Mouse (Mus musculus) heart, postnatal 4 days (tissue): ENCODE results near the gene Syt8. TPM values are rescaled to one million over a fixed set of nuclear protein-coding genes. Genes with fewer than 3 reads are reported as not detected.

Experiments used
- DNase-seq: peaks from one replicate; pipeline ENCODE4 v3.0.0; 2021
- total RNA-seq, 2 experiments: library from RNA; stranded (reverse); gene quantifications; 2 replicates each; pipeline ENCODE4 v1.2.3; 2021

Gene Syt8
- total RNA-seq, 2 experiments from 2014 or later = not detected

GRCm38 (mm10) chr7:142476795-142477452 lies 42.3 kb downstream of the Syt8 start:
- DNase-seq = peak; percentile 46

- DNase-seq = no peak
Measured at GRCm38 (mm10) chr7:142478001-142478400, 43.4 kb downstream of the Syt8 start.

- DNase-seq = peak; percentile 17
Measured at GRCm38 (mm10) chr7:142478574-142478973, 43.9 kb downstream of the Syt8 start.

GRCm38 (mm10) chr7:142479307-142479706 lies 44.7 kb downstream of the Syt8 start:
- DNase-seq = no peak

- peak; percentile 7 for DNase-seq
Measured at GRCm38 (mm10) chr7:142479886-142480285, 45.2 kb downstream of the Syt8 start.

- DNase-seq = peak; percentile 17
Measured at GRCm38 (mm10) chr7:142480661-142481060, 46.0 kb downstream of the Syt8 start.

- DNase-seq = peak; percentile 89
Measured at GRCm38 (mm10) chr7:142481186-142481567, 46.5 kb downstream of the Syt8 start.

- peak; percentile 86 for DNase-seq
Measured at GRCm38 (mm10) chr7:142481568-142482255, 47.1 kb downstream of the Syt8 start.

GRCm38 (mm10) chr7:142482256-142482609 lies 47.6 kb downstream of the Syt8 start:
- DNase-seq = peak; percentile 73

GRCm38 (mm10) chr7:142483136-142483535 lies 48.5 kb downstream of the Syt8 start:
- peak; percentile 68 for DNase-seq

GRCm38 (mm10) chr7:142484780-142485179 lies 50.1 kb downstream of the Syt8 start:
- DNase-seq = peak; percentile 70

- no peak for DNase-seq
Measured at GRCm38 (mm10) chr7:142486751-142487162, 52.1 kb downstream of the Syt8 start.

GRCm38 (mm10) chr7:142487341-142487859 lies 52.8 kb downstream of the Syt8 start:
- DNase-seq = peak; percentile 70

GRCm38 (mm10) chr7:142488053-142488452 lies 53.4 kb downstream of the Syt8 start:
- DNase-seq = no peak

Other genes starting within 250 kb of the Syt8 start
- gene Gm10153, start 244.5 kb upstream of the Syt8 start, total RNA-seq = not detected
- not detected for gene Krtap5-3, start 233.5 kb upstream of the Syt8 start, total RNA-seq
- gene Gm7579, start 223.0 kb upstream of the Syt8 start, total RNA-seq = not detected
- not detected for gene Krtap5-5, start 204.9 kb upstream of the Syt8 start, total RNA-seq
- gene Gm40460, start 193.8 kb upstream of the Syt8 start, total RNA-seq = not detected
- not detected for gene Gm2431, start 176.5 kb upstream of the Syt8 start, total RNA-seq
- gene Gm4559, start 160.5 kb upstream of the Syt8 start, total RNA-seq = not detected
- gene Krtap5-1, start 137.7 kb upstream of the Syt8 start, total RNA-seq = not detected
- not detected for gene Krtap5-4, start 131.3 kb upstream of the Syt8 start, total RNA-seq
- gene Ifitm10, start 61.1 kb upstream of the Syt8 start, total RNA-seq = 1 to 10 TPM; 2.0 TPM
- gene Gm49369, start 52.2 kb upstream of the Syt8 start, total RNA-seq = 1 to 10 TPM in 1 of 2 experiments, under 1 TPM in 1; 0.43 to 1.7 TPM
- 100 to 1,000 TPM; 344 to 370 TPM for gene Ctsd, start 46.8 kb upstream of the Syt8 start, total RNA-seq
- gene Tnni2, start 7.0 kb downstream of the Syt8 start, total RNA-seq = 10 to 100 TPM in 1 of 2 experiments, 1 to 10 TPM in 1; 6.6 to 16.4 TPM
- gene Lsp1, start 26.0 kb downstream of the Syt8 start, total RNA-seq = 100 to 1,000 TPM in 1 of 2 experiments, 10 to 100 TPM in 1; 93.3 to 108 TPM
- 10 to 100 TPM in 1 of 2 experiments, under 1 TPM in 1; 0.98 to 10.9 TPM for gene Tnnt3, start 64.0 kb downstream of the Syt8 start, total RNA-seq
- 1 to 10 TPM; 3.7 to 6.4 TPM for gene Mrpl23, start 97.8 kb downstream of the Syt8 start, total RNA-seq
- 1,000 to 10,000 TPM; 1,716 to 1,905 TPM for gene Igf2, start 232.0 kb downstream of the Syt8 start, total RNA-seq
- gene Gm49394, start 235.1 kb downstream of the Syt8 start, total RNA-seq = under 1 TPM in 1 of 2 experiments, not detected in 1; 0.16 TPM